Mouse (Mus musculus) inflammation-experienced regulatory T-cells, adult 6 months (primary cell): ENCODE measurements around the gene Sult2b1. TPM values are rescaled to one million over a fixed set of nuclear protein-coding genes. Genes with fewer than 3 reads are reported as not detected.
A peak's percentile ranks its signal among the peaks of the same experiment; 100 is the strongest.

Experiments used
- ATAC-seq: one replicate; pipeline ENCODE4 v1.8.0; 2017
- polyA plus RNA-seq, 3 experiments: library from polyadenylated mRNA; unstranded; fragments of 100-300 nt; shearing (Covaris generic); gene quantifications; one replicate each; pipeline ENCODE4 v1.2.1; 2017

Gene Sult2b1
- polyA plus RNA-seq, 3 experiments from 2014 or later, result 3.4 to 6.4 (median 3.8) TPM

DNA sequence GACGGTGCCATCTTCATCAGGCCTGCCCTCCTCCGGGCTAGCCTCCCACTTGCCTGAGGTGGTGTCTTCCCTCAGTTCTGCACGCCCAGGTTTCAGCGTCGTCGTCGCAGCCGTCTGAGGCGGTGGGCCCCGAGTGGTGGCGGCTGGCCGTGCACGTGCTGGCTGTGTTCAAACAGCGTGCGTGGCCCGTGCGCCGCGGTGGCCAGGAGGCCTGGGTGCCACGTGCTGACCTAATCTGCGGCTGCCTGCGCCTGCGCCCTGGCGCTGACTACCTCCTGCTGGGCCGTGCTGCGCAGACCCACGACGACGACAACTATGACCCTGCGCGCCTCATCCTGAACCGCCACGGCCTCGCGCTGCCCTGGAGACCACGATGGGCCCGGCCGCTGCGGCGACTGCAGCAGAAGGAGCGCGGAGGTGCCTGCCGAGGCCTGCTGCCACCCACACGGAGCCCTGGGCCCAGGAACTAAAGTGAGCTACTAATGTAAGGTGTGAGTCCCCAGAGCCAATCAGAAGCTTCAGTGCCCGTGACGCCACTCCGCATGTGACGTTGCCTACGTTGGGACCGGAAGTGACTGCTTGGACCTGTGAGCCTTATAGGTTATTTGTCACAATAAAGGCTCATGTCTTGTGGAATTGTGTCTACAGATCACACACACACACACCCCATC, 90.4 kb downstream of the Sult2b1 start, which contains the start of gene Sec1:
TSS of gene Sec1 (minus strand) at position 482 of the 671 bp plus-strand sequence.
- ATAC-seq, result no peak

DNA sequence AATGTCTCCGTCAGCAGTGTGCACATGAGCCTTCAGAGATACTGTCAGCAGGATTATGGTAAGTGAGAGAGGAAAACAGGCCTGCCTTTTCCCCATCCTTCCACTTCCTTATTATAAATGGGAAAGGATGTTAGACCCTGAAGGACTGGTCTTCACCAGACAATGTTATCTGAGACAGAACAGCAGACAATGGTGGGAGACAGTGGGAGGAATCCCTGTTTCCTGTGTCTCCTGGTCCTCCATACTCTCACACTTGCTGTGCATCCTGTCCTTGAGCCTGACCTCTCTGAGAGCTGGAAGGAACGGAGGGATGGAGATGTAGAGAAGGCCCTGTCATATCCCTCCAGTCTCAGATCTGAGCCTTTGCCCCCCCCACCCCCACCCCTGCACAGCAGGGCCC, 92.1 kb downstream of the Sult2b1 start:
- ATAC-seq, result no peak

DNA sequence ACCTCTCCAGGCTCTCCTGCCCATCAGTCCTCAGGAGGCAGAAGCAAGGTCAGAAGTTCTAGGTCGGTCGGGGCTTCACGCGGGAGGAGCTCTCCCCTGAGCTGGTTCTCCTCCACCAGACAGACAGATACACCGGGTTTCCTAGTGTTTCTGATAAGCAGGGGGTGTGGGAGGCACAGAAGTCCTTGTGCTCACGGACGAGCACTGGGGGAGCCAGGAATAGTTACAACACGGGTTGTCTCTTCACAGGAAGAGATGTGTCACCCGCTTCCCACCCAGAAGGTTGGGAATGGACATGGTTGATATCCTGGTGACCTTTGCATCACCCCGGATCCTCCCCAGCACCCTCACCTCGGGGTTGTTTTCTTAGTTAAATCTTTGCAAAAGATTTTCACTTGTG, 94.7 kb downstream of the Sult2b1 start:
- no peak for ATAC-seq

DNA sequence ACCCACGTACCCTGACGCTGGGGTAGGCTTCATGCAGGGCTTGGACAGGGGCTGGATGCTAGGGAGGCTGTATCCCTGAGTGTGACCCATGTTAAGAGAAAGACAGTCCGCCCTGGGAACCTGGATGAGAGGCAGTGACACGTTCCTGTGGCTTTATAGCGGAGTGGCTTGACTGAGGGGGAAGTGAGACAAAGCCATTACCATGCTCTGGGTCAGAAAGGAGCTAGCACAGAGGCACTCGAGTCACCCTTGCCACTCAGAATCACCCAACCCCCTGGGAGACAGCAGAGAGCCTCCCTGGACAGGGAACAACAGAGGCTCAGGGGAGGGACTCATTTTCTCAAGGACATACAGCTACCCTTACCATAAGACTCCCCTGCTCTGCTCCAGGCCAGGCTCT, 95.4 kb downstream of the Sult2b1 start:
- no peak for ATAC-seq

DNA sequence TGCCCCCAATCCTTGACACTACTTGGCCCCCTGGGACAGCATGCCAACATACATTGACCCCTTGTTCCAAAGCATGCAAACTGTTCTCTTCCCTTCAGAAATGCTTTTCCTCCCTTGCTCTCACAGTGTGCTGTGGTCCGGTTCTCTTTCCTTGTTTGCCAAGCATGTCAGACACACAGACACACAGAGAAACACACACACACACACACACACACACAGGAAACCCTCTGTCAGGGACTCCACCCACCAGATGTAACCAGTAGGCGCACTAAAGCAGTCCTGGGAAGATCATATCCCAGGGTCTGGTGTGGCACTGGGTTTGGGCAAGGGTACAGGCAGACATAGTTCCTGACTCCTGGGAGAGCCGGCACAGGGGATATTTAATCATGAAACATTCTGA, 97.6 kb downstream of the Sult2b1 start:
- no peak for ATAC-seq

DNA sequence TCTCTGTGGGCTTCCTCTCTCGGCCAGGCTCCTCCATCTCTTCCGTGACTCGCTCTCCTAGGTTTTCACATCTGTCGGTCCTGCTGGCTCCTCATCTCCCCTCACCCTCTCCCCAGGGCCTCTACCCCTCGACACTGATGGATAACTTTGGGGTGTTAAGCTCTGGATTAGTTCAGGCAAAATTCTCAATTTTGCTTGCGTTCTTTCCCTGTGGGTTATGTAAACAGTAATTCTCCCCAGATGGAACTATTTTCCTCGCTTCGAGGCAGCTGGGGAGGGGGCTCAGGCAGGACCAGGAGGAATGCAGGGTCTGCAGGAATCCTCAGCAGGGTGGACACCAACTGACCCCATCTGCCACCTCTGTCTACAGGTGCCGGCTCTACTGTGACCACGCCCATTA, 98.7 kb downstream of the Sult2b1 start:
- no peak for ATAC-seq

DNA sequence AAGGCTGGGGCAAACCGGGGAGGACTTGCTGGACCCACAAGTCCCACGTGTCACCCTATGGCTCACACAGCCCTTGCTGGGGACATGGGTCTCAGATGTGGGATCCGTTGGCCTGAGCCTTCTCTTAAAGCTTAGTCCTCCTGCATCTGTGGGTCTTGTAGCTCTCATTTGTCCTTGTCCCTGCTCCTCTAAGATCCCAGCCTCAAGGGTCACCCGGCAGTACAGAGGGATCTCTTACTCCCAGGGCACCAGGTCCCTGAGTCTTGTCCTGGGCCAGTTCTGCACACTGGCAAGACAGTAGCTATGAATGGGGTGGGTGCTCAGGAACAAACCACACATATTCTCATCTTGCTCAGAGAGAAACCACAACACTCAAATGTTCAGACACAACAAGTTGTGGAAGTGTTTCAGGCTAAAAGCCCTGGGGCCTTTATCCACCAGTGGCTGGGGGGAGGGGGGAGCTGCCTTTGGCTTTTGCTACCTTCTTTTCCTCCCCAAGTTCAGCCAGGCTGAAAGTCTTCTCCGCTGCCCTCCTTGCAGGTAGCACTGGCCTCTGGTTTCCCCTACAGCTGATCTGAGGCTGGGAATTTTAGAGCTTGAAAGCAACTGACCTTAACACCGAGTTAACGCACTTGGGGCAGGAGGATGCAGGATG, 100.9 kb downstream of the Sult2b1 start, which contains the start of gene Ntn5:
TSS of gene Ntn5 (plus strand) at position 627 of the 655 bp plus-strand sequence.
- ATAC-seq, result no peak

DNA sequence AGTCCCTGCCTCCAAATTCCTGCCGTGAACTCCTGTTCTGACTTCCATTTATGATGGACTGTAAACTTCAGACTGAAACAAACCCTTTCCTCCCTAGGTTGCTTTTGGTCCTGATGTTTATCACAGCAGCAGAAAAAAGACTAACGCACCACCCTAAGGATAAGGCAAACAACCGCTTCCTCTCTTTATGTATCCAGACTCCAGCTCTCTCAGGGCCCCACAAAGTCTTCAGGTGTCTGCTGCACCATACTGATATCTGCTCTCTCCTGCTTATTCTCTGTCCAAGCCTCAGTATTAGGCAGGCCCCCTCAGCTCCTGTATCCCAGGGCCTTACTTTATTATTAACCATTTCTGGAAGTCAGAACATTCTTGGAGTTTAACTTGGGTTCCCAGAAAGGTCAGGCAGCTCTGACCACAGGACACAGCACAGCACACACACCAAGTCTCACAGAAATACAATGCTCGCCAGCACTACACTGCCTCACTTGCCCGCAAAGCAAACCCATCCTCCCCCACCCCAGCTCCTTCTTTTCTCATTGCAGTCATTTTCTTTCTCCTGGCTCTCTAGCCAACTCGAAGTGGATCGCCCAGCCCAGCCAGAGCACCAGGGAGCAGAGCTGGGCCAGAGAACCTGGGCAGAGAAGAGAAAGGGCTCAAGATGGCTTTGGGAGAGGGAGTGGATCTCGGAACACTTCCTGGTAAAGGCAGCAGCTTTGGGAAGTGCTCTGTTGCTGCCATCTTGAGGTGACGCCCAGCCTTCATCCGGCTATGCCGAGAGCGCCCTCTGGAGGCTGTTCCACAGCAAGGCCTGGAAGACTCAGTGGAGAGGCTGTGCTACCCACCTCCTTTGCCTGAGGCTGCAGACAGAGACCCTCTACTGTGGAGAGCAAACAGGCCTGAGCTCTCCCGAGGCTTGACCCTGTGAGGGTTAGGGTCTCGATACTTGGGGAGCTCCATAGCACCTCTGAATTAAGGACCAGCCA, 102.0 kb downstream of the Sult2b1 start:
- peak; percentile 86 for ATAC-seq

DNA sequence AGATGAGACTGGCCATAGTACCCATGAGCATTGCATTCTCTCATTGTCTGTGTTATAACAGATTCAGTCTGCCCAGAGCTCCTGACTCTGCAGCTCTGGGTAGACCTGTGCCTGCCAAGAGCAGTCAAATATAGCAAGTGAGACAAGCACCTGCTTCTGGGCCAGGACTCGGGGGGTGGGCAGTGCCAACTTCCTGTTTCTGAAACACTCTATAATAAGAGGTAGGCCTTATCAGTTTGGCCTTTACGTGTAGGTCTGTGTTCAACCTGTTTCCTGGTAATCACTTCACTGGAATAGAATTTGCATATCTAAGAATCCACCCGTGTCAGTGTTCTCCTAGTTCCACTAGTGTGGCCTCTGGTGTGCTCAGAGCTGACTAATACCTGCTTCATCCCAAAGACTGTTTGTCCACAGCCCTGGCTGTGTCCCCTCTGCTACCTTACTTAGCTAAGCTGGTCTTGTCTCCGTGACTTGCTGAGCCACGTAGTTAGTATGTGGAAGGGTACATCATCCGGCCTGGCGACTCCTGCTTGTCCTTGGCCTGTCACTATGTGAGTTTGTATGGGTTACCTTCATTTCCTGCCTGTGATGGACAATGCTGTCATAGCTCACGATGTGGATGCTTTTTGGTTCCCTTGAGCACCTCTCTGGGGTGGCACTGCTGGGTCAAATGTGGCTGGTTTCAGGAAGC, 103.3 kb downstream of the Sult2b1 start:
- ATAC-seq, result peak; percentile 18

Other genes with a start within 250 kb of the Sult2b1 start
- gene Hsd17b14, start 229.8 kb downstream of the Sult2b1 start, polyA plus RNA-seq, result under 1 TPM; 0.82 to 0.95 (median 0.91) TPM
- gene Bcat2, start 214.5 kb downstream of the Sult2b1 start, polyA plus RNA-seq, result 10 to 100 TPM; 33.2 to 54.7 (median 51.4) TPM
- gene Fgf21, start 169.2 kb downstream of the Sult2b1 start, polyA plus RNA-seq, result not detected
- gene Fut1, start 167.4 kb downstream of the Sult2b1 start, polyA plus RNA-seq, result not detected
- not detected for gene Izumo1, start 162.9 kb downstream of the Sult2b1 start, polyA plus RNA-seq
- under 1 TPM in 1 of 3 experiments, not detected in 2; 0.17 TPM for gene Rasip1, start 157.2 kb downstream of the Sult2b1 start, polyA plus RNA-seq
- gene Mamstr, start 144.7 kb downstream of the Sult2b1 start, polyA plus RNA-seq, result not detected
- not detected for gene Fut2, start 118.3 kb downstream of the Sult2b1 start, polyA plus RNA-seq
- not detected for gene Ntn5, start 100.6 kb downstream of the Sult2b1 start, polyA plus RNA-seq
- gene Sec1, start 90.3 kb downstream of the Sult2b1 start, polyA plus RNA-seq, result under 1 TPM in 1 of 3 experiments, not detected in 2; 0.22 TPM
- gene Car11, start 84.8 kb downstream of the Sult2b1 start, polyA plus RNA-seq, result 1 to 10 TPM in 2 of 3 experiments, not detected in 1; 1.5 TPM
- gene Dbp, start 79.6 kb downstream of the Sult2b1 start, polyA plus RNA-seq, result 1 to 10 TPM; 3.1 to 8.6 (median 6.5) TPM
- gene Rpl18, start 69.2 kb downstream of the Sult2b1 start, polyA plus RNA-seq, result 1,000 to 10,000 TPM; 1,609 to 2,946 (median 2,383) TPM
- gene Sphk2, start 66.7 kb downstream of the Sult2b1 start, polyA plus RNA-seq, result 10 to 100 TPM; 12.1 to 17.3 (median 15.5) TPM
- gene Fam83e, start 63.5 kb downstream of the Sult2b1 start, polyA plus RNA-seq, result under 1 TPM in 2 of 3 experiments, not detected in 1; 0.63 to 0.80 TPM
- gene Spaca4, start 58.9 kb downstream of the Sult2b1 start, polyA plus RNA-seq, result not detected
- gene Lmtk3, start 931 bp downstream of the Sult2b1 start, polyA plus RNA-seq, result under 1 TPM in 1 of 3 experiments, not detected in 2; 0.58 TPM
- 10 to 100 TPM; 11.9 to 19.8 (median 16.7) TPM for gene Cyth2, start 29.9 kb upstream of the Sult2b1 start, polyA plus RNA-seq
- not detected for gene Kcnj14, start 40.1 kb upstream of the Sult2b1 start, polyA plus RNA-seq
- gene Grwd1, start 46.3 kb upstream of the Sult2b1 start, polyA plus RNA-seq, result 10 to 100 TPM; 16.5 to 29.3 (median 27.2) TPM
- 10 to 100 TPM; 18.9 to 39.3 (median 36.9) TPM for gene Kdelr1, start 88.1 kb upstream of the Sult2b1 start, polyA plus RNA-seq
- not detected for gene Grin2d, start 93.7 kb upstream of the Sult2b1 start, polyA plus RNA-seq
- under 1 TPM in 1 of 3 experiments, not detected in 2; 0.52 TPM for gene Syngr4, start 112.0 kb upstream of the Sult2b1 start, polyA plus RNA-seq
- 1 to 10 TPM; 3.7 to 7.0 (median 5.0) TPM for gene Tmem143, start 112.3 kb upstream of the Sult2b1 start, polyA plus RNA-seq
- 100 to 1,000 TPM; 512 to 771 (median 583) TPM for gene Emp3, start 136.7 kb upstream of the Sult2b1 start, polyA plus RNA-seq
- 1 to 10 TPM; 1.4 to 1.8 (median 1.4) TPM for gene Ccdc114, start 139.4 kb upstream of the Sult2b1 start, polyA plus RNA-seq
- not detected for gene Abcc6, start 245.6 kb upstream of the Sult2b1 start, polyA plus RNA-seq
- 10 to 100 TPM; 18.2 to 22.0 (median 21.4) TPM for gene Nomo1, start 249.0 kb upstream of the Sult2b1 start, polyA plus RNA-seq